Mouse (Mus musculus) E14TG2a.4 (cell line): ENCODE results near the gene Cers5.
A peak's percentile ranks its signal among the peaks of the same experiment; 100 is the strongest.

Experiments used
- H3K27me3 ChIP-seq: 2 replicates; pipeline ENCODE4 v1.6.1; 2014; ENCODE audit warnings: low read length, control low read depth; ENCODE audit not compliant: insufficient read depth
- H3K36me3 ChIP-seq: 2 replicates; pipeline ENCODE4 v1.6.1; 2014; ENCODE audit warnings: low read length, control low read depth; ENCODE audit not compliant: insufficient read depth
- H3K4me1 ChIP-seq: replicated peaks from 2 replicates; pipeline ENCODE4 v1.6.1; 2014; ENCODE audit warnings: low read depth, low read length, control low read depth
- H3K4me3 ChIP-seq: replicated peaks from 2 replicates; pipeline ENCODE4 v1.5.1; 2014; ENCODE audit warnings: mild to moderate bottlenecking, low read length
- H3K9me3 ChIP-seq: 2 replicates; pipeline ENCODE4 v1.6.1; 2014; ENCODE audit warnings: low read length, control low read depth
- CTCF ChIP-seq: conservative IDR thresholded peaks from 2 replicates; pipeline ENCODE4 v1.5.1; 2014; ENCODE audit warnings: low read length
- NANOG ChIP-seq: IDR thresholded peaks from 2 replicates; pipeline ENCODE4 v1.6.1; 2014; ENCODE audit warnings: borderline replicate concordance, low read length, mixed read lengths
- POU5F1 ChIP-seq: IDR thresholded peaks from 2 replicates; pipeline ENCODE4 v1.6.1; 2014; ENCODE audit warnings: low read length, borderline replicate concordance

Cers5 gene

DNA sequence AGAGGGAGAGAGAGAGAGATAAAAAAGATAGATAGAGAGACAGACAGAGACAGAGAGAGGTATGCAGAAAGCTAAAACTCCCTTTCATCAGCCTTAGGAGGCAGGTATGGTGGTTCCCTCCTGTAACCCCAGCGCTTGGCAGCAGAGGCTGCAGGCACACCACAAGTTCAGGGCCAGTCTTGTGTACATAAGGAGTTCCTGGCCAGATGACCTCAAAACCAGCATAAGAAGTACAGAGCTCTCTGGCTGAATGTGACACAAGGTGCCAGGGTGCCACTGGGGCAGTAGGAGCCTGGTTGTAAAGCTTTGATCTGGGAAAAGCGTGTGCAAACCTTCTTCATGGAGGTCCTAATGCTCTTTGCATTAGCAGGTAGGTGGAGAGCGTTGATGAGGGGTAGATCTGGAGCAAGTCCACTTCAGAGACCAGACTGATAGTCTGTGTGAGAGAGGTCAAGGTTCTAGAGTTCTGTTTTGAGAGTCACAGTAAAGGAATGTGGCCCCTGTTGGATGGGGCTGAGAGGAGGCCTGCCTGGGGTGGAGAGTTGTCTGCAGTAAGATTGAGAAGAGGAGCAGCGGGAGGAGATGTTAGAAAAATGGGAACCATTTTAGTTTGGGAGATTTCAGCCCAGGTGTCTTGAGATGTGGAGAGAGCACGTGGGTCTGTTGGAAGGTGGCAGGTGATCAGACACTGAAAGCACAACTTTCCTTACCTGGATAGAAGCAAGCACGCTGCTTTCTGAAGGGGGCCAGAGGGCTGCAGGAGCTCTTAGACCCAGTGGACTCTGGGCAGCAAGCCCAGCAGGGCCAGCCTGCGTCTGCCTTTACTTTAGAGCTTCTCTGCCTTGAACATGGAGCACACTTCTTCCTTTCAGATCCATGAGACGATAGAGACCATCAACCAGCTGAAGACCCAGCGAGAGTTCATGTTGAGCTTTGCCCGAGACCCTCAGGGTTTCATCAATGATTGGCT is 62.2 kb downstream of the Cers5 start:
- Histone ChIP-seq H3K36me3 (peaks cover 83% of the 10 kb centered on the region), H3K9me3 (no peaks in the 10 kb centered on the region), H3K27me3 (no peaks in the 10 kb centered on the region), H3K4me3 (no peak overlapping the region), H3K4me1 (peaks cover 75% of the 10 kb centered on the region)
- no peak for TF ChIP-seq POU5F1
- TF ChIP-seq CTCF: no peak
- TF ChIP-seq NANOG: no peak

- peaks cover 70% of the 10 kb centered on the region for H3K36me3 ChIP-seq
- TF ChIP-seq CTCF (no peak), POU5F1 (no peak), NANOG (no peak)
- H3K4me3 ChIP-seq: no peak overlapping the region
- no peaks in the 10 kb centered on the region for H3K27me3 ChIP-seq
- H3K9me3 ChIP-seq: no peaks in the 10 kb centered on the region
- H3K4me1 ChIP-seq: peaks cover 72% of the 10 kb centered on the region
Observed at GRCm38 (mm10) chr15:99708176-99708575, 64.5 kb downstream of the Cers5 start.

DNA sequence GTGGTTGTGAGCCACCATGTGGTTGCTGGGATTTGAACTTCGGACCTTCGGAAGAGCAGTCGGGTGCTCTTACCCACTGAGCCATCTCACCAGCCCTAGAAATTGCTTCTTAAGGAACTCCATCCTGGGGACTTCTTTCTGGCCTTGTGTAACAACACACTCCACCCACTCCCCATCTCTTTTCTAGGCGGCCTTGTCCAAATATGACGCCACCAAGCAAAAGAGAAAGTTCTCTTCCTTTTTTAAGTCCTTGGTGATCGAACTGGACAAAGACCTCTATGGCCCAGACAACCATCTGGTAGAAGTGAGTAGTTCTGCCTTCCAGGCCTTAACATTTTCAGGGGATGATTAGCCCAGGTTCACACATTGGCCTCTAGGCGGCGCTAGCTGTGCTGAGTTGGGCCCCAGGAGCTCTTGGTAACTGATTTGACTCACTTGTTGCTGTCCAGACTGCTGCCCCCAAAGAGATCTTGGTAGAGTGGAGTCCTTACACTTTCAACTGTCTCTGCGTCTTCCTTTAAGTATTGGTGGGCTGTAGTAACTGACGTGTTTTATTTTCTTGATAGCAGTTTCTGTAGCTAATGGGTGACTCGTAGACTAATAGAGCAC is 67.1 kb downstream of the Cers5 start, which contains the start of gene Gm17349:
Gm17349 (minus strand) TSS at position 51 of the 609 bp plus-strand sequence.
- Histone ChIP-seq H3K36me3 (peaks cover 52% of the 10 kb centered on the region), H3K9me3 (no peaks in the 10 kb centered on the region), H3K4me3 (peak within 1 kb of the TSS; percentile 74), H3K27me3 (no peaks in the 10 kb centered on the region), H3K4me1 (peaks cover 63% of the 10 kb centered on the region)
- TF ChIP-seq NANOG (no peak), POU5F1 (no peak), CTCF (peak; percentile 98)

DNA sequence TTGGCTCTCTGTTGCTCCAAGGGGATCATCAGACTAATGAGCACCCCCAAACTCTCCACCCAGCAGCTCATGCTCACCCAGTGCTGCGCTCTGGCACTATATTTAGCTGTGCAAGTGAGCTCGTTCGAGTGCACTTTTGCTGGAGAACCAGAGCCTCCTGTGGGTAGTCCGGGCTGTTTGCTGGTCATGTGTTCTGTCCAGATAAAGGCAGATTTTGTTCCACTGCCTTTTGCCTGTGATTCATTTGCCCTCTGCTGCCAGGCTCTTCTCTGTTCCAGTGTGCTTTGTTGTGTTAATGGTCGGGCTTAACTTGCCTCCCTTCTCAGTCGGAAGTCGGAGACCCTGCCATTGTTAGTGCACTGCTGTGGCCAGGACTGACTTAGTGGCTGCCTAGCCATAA is 67.8 kb downstream of the Cers5 start:
- Histone ChIP-seq H3K27me3 (no peaks in the 10 kb centered on the region), H3K4me1 (peaks cover 65% of the 10 kb centered on the region), H3K4me3 (peak overlapping the region; percentile 74), H3K9me3 (no peaks in the 10 kb centered on the region), H3K36me3 (peaks cover 45% of the 10 kb centered on the region)
- TF ChIP-seq CTCF (no peak), POU5F1 (no peak; the same call in 1 of the 2 replicates), NANOG (no peak)

GRCm38 (mm10) chr15:99704041-99704681 is 68.5 kb downstream of the Cers5 start:
- Histone ChIP-seq H3K4me3 (peak overlapping the region; percentile 74), H3K27me3 (no peaks in the 10 kb centered on the region), H3K4me1 (peaks cover 70% of the 10 kb centered on the region), H3K36me3 (peaks cover 38% of the 10 kb centered on the region), H3K9me3 (no peaks in the 10 kb centered on the region)
- peak; percentile 55; the same call in 1 of the 2 replicates for TF ChIP-seq NANOG
- no peak for TF ChIP-seq POU5F1
- no peak for TF ChIP-seq CTCF

- Histone ChIP-seq H3K4me3 (peak overlapping the region; percentile 89), H3K4me1 (peaks cover 72% of the 10 kb centered on the region), H3K27me3 (no peaks in the 10 kb centered on the region), H3K9me3 (no peaks in the 10 kb centered on the region), H3K36me3 (peaks cover 33% of the 10 kb centered on the region)
- TF ChIP-seq POU5F1: no peak
- no peak for TF ChIP-seq NANOG
- no peak for TF ChIP-seq CTCF
Observed at GRCm38 (mm10) chr15:99703676-99704040, 69.0 kb downstream of the Cers5 start.

DNA sequence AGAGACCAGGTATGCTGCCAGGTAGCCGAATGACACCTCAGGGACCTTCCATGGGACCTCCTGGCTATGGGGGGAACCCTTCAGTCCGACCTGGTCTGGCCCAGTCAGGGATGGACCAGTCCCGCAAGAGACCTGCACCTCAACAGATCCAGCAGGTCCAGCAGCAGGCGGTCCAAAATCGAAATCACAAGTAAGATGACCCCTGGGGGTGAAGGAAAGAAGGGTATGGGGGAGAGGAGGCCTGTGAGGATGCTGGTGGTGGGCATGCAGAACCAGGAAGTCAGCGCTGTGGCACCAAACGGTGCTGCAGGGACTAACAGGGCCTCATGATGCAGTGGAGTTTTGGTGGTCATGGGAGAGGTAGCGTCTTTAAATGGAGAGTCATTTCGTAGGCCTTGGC is 69.6 kb downstream of the Cers5 start:
- Histone ChIP-seq H3K27me3 (no peaks in the 10 kb centered on the region), H3K36me3 (peaks cover 31% of the 10 kb centered on the region), H3K9me3 (no peaks in the 10 kb centered on the region), H3K4me1 (peaks cover 78% of the 10 kb centered on the region), H3K4me3 (peak overlapping the region; percentile 89)
- no peak for TF ChIP-seq POU5F1
- no peak for TF ChIP-seq CTCF
- no peak for TF ChIP-seq NANOG
